Mouse (Mus musculus) liver, adult 2 months (tissue): ENCODE results near the gene Golga4.

ENCODE experiments used
- CTCF ChIP-seq: fragments of 200-500 bp; IDR thresholded peaks from 2 replicates; pipeline ENCODE4 v1.5.1; 2011; ENCODE audit warnings: low read depth, low read length, control low read depth
- POLR2A ChIP-seq: fragments of 200-500 bp; IDR thresholded peaks from 2 replicates; pipeline ENCODE4 v1.6.1; 2011; ENCODE audit warnings: low read length, control low read depth; ENCODE audit not compliant: insufficient read depth; ENCODE audit errors: extremely low read depth

- TF ChIP-seq CTCF = no peak
- TF ChIP-seq POLR2A = no peak
Observed at GRCm38 (mm10) chr9:118476766-118477271, 29.2 kb upstream of the Golga4 start.
